Mouse (Mus musculus): ENCODE results near the gene Dsp.

GRCm38 (mm10) chr13:38201413-38201812, 50.3 kb downstream of the Dsp start:
- TF ChIP-seq CTCF (IDR thresholded peaks at IDR 0.05; ENCODE audit: low read depth) (no peak), EP300 (IDR thresholded peaks at IDR 0.05; ENCODE audit: low read depth) (no peak)
